Mouse (Mus musculus) bone marrow, adult 2 months (tissue): ENCODE data around the gene Col25a1. TPM values are rescaled to one million over a fixed set of nuclear protein-coding genes. Genes with fewer than 3 reads are reported as not detected.

Experiments used
- H3K27ac ChIP-seq: fragments of 200-500 bp; 2 replicates; pipeline ENCODE4 v1.5.1; 2012; ENCODE audit warnings: low read depth, mild to moderate bottlenecking, control low read depth, inconsistent platforms, low read length; ENCODE audit not compliant: control insufficient read depth, poor library complexity, insufficient read depth
- H3K4me1 ChIP-seq: fragments of 200-500 bp; 2 replicates; pipeline ENCODE4 v1.6.1; 2011; ENCODE audit warnings: low read length; ENCODE audit not compliant: control insufficient read depth, insufficient read depth
- H3K4me3 ChIP-seq: fragments of 200-500 bp; replicated peaks from 2 replicates; pipeline ENCODE3; 2011; ENCODE audit warnings: mild to moderate bottlenecking, low read depth, low read length, control low read depth; ENCODE audit not compliant: control insufficient read depth
- CTCF ChIP-seq: fragments of 200-500 bp; IDR thresholded peaks from 2 replicates; pipeline ENCODE4 v1.5.1; 2011; ENCODE audit warnings: low read length, control low read depth; ENCODE audit not compliant: control insufficient read depth, insufficient read depth
- POLR2A ChIP-seq: fragments of 200-500 bp; IDR thresholded peaks from 2 replicates; pipeline ENCODE4 v1.6.1; 2011; ENCODE audit warnings: low read depth, mild to moderate bottlenecking, control low read depth, low read length, borderline replicate concordance; ENCODE audit not compliant: control insufficient read depth
- WGBS: fragments of 180-500 bp; shearing (Covaris S2); methylation state at CpG from one replicate; pipeline ENCODE4 v1.1.7; 2018; 5-methylcytosine and 5-hydroxymethylcytosine counted together
- polyA plus RNA-seq: library from polyadenylated mRNA; stranded (reverse); fragments of >200 nt; gene quantifications from 2 replicates; pipeline ENCODE4 v1.2.4, GENCODE M21; 2011; ENCODE audit warnings: low replicate concordance; ENCODE audit not compliant: missing spikeins, insufficient read depth, insufficient read length

Gene Col25a1
- polyA plus RNA-seq, 1 experiment = not detected

- WGBS = 3% methylated on average over 13 of the region's 13 CpGs
- 0 out of 2 replicates have a peak overlapping the region, but pooled peaks have one; percentile 11 for H3K27ac ChIP-seq
- H3K4me1 ChIP-seq = peaks cover 3% of the 10 kb centered on the region; the same call in 1 of the 2 replicates
- no peak for TF ChIP-seq POLR2A
- no peak for TF ChIP-seq CTCF
- no peak overlapping the region for H3K4me3 ChIP-seq
Observed at GRCm38 (mm10) chr3:130400716-130401559, 269.6 kb downstream of the Col25a1 start.

- H3K4me3 ChIP-seq = no peak overlapping the region
- 8% methylated on average over 1 of the region's 1 CpGs for WGBS
- H3K4me1 ChIP-seq = peaks cover 3% of the 10 kb centered on the region; the same call in 1 of the 2 replicates
- no peak overlapping the region for H3K27ac ChIP-seq
- TF ChIP-seq POLR2A (no peak), CTCF (no peak)
Observed at GRCm38 (mm10) chr3:130401560-130401852, 270.2 kb downstream of the Col25a1 start.

- Histone ChIP-seq H3K27ac (no peak overlapping the region), H3K4me3 (no peak overlapping the region), H3K4me1 (peaks cover 3% of the 10 kb centered on the region; the same call in 1 of the 2 replicates)
- WGBS = 74% methylated on average over 8 of the region's 8 CpGs
- TF ChIP-seq CTCF = no peak
- no peak for TF ChIP-seq POLR2A
Observed at GRCm38 (mm10) chr3:130404525-130405409, 273.5 kb downstream of the Col25a1 start.

GRCm38 (mm10) chr3:130407201-130407600, 275.9 kb downstream of the Col25a1 start:
- TF ChIP-seq CTCF = no peak
- TF ChIP-seq POLR2A = no peak
- 26% methylated on average over 6 of the region's 6 CpGs for WGBS

GRCm38 (mm10) chr3:130413239-130413638, 281.9 kb downstream of the Col25a1 start:
- Histone ChIP-seq H3K4me1 (no peaks in the 10 kb centered on the region), H3K27ac (no peak overlapping the region), H3K4me3 (no peak overlapping the region)
- 66% methylated on average over 4 of the region's 4 CpGs for WGBS
- TF ChIP-seq CTCF (no peak), POLR2A (no peak)

More at GRCm38 (mm10) chr3:130407201-130407600, 275.9 kb downstream of the Col25a1 start:
- H3K4me3 ChIP-seq = no peak overlapping the region
- H3K27ac ChIP-seq = no peak overlapping the region
- H3K4me1 ChIP-seq = no peaks in the 10 kb centered on the region; the same call in 1 of the 2 replicates

- TF ChIP-seq POLR2A = no peak
- no peak for TF ChIP-seq CTCF
- H3K27ac ChIP-seq = no peak overlapping the region
- no peak overlapping the region for H3K4me3 ChIP-seq
- WGBS = 87% methylated on average over 9 of the region's 9 CpGs
- H3K4me1 ChIP-seq = no peaks in the 10 kb centered on the region
Observed at GRCm38 (mm10) chr3:130418951-130419350, 287.6 kb downstream of the Col25a1 start.

- H3K27ac ChIP-seq = no peak overlapping the region
- WGBS = 79% methylated on average over 4 of the region's 4 CpGs
- TF ChIP-seq CTCF (no peak), POLR2A (no peak)
- no peaks in the 10 kb centered on the region for H3K4me1 ChIP-seq
- no peak overlapping the region for H3K4me3 ChIP-seq
Observed at GRCm38 (mm10) chr3:130428796-130429195, 297.5 kb downstream of the Col25a1 start.

GRCm38 (mm10) chr3:130430052-130430451, 298.8 kb downstream of the Col25a1 start:
- Histone ChIP-seq H3K27ac (no peak overlapping the region), H3K4me3 (no peak overlapping the region), H3K4me1 (no peaks in the 10 kb centered on the region)
- WGBS = 70% methylated on average over 5 of the region's 5 CpGs
- TF ChIP-seq CTCF = no peak
- no peak for TF ChIP-seq POLR2A
